Mouse (Mus musculus) spleen, adult 2 months (tissue): ENCODE results near the gene Ccr10.

ENCODE experiments used
- CTCF ChIP-seq: fragments of 200-500 bp; IDR thresholded peaks from 2 replicates; pipeline ENCODE4 v1.5.1; 2011; ENCODE audit warnings: mild to moderate bottlenecking, inconsistent platforms; ENCODE audit not compliant: insufficient read depth, insufficient read length, insufficient replicate concordance; ENCODE audit errors: extremely low read depth
- POLR2A ChIP-seq: fragments of 200-500 bp; IDR thresholded peaks from 2 replicates; pipeline ENCODE4 v1.6.1; 2011; ENCODE audit warnings: low read depth, low read length, inconsistent platforms

DNA sequence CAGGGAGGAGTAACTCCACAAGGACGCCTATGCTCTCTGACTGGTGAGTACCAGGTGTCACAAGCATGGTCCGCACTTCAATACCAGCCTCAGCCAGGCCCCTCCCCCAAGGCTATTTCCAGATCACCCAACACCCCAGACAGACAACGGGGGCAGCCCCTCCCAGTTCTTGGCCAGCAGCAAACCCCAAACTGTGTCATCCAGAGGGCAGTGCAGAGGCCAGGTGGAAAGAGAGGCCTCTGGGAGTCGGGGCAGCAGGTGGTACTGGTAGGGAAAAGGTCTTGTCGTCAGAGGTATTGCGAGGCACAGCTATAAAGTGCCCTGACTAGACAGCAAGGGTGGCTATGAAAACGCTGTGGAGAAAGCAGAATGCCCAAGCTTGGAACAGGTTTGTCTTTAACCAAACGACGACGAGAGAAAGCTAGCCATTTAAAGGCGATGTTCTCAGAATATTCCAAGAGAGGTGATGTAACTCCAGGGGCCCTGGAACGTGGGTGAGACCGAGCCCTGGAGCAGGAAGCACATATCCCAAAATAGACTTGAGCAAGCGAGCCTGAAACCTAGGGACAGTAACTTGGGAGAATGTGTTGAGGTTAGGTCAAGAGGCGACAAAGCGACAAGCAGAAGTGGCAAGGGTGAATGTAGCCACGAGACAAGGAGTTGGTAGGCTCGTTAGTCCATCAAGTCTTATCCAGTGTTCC, 45.0 kb downstream of the Ccr10 start:
- TF ChIP-seq CTCF, result no peak
- TF ChIP-seq POLR2A, result no peak
